Mouse (Mus musculus) leukemia stem cell, adult 10-12 weeks (primary cell): ENCODE measurements around the gene Mpl. TPM values are rescaled to one million over a fixed set of nuclear protein-coding genes. Genes with fewer than 3 reads are reported as not detected.

Experiments used
- polyA plus RNA-seq: library from polyadenylated mRNA; stranded (reverse); fragments of >175 nt; gene quantifications from 2 replicates; pipeline ENCODE4 v1.2.3, GENCODE M21; 2012; ENCODE audit warnings: low replicate concordance

The Mpl gene
- 0.49 and 1.2 TPM in 2 replicates for polyA plus RNA-seq

DNA sequence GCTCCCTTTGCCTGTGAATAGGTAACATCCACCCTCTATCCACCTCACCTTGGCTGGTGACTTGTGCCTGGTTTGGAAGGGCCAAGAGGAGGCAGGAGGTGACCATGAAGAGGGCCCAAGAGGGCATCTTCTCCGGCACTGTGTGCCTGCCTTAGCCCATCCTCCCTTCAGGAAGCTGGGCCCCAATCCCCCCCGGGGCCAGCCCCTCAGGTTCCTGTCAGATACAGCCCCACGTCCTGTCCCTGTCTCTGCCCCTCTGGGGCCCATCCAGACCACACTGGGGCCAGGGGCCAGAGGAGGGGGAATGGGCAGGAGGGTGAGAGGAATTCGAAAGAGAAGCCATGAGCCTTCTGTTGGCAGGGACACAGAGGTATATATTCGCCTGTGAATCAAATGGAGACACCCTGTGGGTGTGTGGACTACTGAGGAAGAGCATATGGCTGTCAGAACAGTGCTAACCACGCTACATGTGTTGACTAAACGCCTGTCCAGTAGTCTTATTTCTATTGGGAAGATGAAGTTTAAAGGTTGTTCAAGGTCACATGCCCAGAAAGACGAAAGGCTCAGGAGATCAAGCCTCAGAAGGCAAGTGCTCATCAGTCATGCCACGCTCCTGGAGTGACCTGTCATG is at the start of gene Mpl:
Gene Mpl (minus strand): TSS at position 169 of the 631 bp plus-strand sequence.

DNA sequence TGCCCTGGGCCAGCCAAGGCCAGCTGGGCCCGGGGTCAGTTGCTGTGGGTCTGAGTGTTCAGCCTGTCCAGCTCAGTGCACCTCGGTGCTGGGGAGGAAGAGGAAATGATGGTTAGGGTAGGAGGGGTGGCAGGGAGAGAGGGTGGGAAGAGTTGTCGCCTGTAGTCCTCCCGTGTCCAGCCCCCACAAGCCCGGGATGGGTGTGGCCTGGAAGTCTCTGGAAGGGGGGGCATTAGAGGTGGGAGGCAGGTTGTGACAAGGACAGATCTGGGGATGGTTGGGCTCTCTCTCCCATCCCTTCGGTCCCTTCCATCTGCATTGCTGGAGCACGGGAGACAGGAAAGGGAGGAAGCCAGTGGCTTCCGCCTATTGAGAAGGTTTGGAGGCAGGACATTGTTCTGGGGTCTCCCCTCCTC is 32.4 kb upstream of the Mpl start, which contains the start of gene Tie1:
Gene Tie1 (minus strand): TSS at position 345 of the 416 bp plus-strand sequence.

GRCm38 (mm10) chr4:118436820-118437603 is 20.3 kb downstream of the Mpl start, which contains the start of gene Cdc20:
Cdc20 (minus strand) TSS chr4:118437352.

DNA sequence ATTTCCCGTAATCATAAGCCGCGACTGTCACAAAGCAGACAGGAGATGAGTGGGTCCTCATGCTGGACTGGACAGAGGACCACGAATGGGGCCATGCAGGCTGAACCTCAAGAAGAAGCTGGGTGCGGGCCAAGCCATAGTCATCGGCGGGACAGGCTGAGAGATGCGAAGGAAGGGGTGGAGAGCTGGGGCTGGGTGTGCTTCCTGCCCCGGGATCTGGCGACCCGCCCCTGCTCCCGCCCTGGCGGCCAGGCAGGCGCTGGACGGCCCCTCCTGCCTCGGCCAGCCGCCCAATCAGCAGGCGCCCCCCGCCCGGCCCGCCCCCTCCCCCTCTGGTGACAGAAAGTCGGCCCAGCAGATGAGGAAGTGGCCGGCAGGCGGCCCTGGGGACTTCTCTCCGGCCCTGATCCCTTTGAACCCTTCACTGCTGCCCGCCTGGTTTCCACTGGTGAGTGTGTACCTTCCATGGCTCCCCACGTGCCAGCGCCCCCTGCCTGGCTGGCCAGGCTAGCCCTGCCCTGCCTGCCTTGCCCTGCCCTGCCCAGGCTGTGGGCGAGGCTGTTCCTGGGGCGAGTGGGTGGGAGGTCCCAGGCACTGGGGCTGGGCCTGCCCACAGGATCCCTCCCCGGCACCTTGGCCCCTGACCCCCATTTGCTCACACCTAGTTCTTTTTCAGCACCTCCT is 29.4 kb downstream of the Mpl start, which contains the start of gene Elovl1:
Gene Elovl1 (plus strand): TSS at position 326 of the 684 bp plus-strand sequence.

GRCm38 (mm10) chr4:118409142-118409900 is 48.0 kb downstream of the Mpl start, which contains the start of the genes Szt2 and Med8:
Szt2 (minus strand) TSS chr4:118409273.
Med8 (plus strand) TSS chr4:118409337.

Other genes starting within 250 kb of the Mpl start
- 0.97 and 1.3 TPM in 2 replicates for gene Ptprf, start 166.1 kb downstream of the Mpl start, polyA plus RNA-seq
- 75.1 and 207 TPM in 2 replicates for gene Szt2, start 48.2 kb downstream of the Mpl start, polyA plus RNA-seq
- 4.6 and 21.7 TPM in 2 replicates for gene Med8, start 48.2 kb downstream of the Mpl start, polyA plus RNA-seq
- gene Elovl1, start 29.4 kb downstream of the Mpl start, polyA plus RNA-seq, result 188 and 308 TPM in 2 replicates
- gene Cdc20, start 20.2 kb downstream of the Mpl start, polyA plus RNA-seq, result 174 and 305 TPM in 2 replicates
- gene Tie1, start 32.5 kb upstream of the Mpl start, polyA plus RNA-seq, result 2.2 and 6.8 TPM in 2 replicates
- gene 2610528J11Rik, start 69.5 kb upstream of the Mpl start, polyA plus RNA-seq, result not detected in 2 replicates
- not detected in 2 replicates for gene Tmem125, start 86.5 kb upstream of the Mpl start, polyA plus RNA-seq
- gene Cfap57, start 163.3 kb upstream of the Mpl start, polyA plus RNA-seq, result not detected in 2 replicates
- gene Ebna1bp2, start 163.3 kb upstream of the Mpl start, polyA plus RNA-seq, result 4.3 and 10.8 TPM in 2 replicates
- gene Olfr62, start 201.4 kb upstream of the Mpl start, polyA plus RNA-seq, result not detected in 2 replicates
- gene Olfr1342, start 235.2 kb upstream of the Mpl start, polyA plus RNA-seq, result not detected in 2 replicates
- not detected in 2 replicates for gene Olfr1341, start 246.0 kb upstream of the Mpl start, polyA plus RNA-seq